Mouse (Mus musculus) C2C12 (cell line): Measurements from ENCODE around the gene Slc12a7.

Experiments used
- CEBPB ChIP-seq: IDR thresholded peaks from one replicate; pipeline ENCODE4 v1.6.1; 2011; ENCODE audit warnings: low read depth, mild to moderate bottlenecking, control low read depth, moderate library complexity
- CTCF ChIP-seq: IDR thresholded peaks from one replicate; pipeline ENCODE4 v1.5.1; 2011; ENCODE audit not compliant: control insufficient read depth, insufficient read depth, insufficient read length
- FOSL1 ChIP-seq: IDR thresholded peaks from one replicate; pipeline ENCODE4 v1.8.0; 2011; ENCODE audit warnings: mild to moderate bottlenecking, low read length; ENCODE audit not compliant: poor library complexity, insufficient read depth, severe bottlenecking
- MAX ChIP-seq: IDR thresholded peaks from one replicate; pipeline ENCODE4 v1.6.1; 2011; ENCODE audit warnings: mild to moderate bottlenecking, control low read depth
- MYOD1 ChIP-seq: IDR thresholded peaks from one replicate; pipeline ENCODE4 v1.6.1; 2011; ENCODE audit warnings: low read depth; ENCODE audit not compliant: control insufficient read depth, insufficient read length
- MYOG ChIP-seq: IDR thresholded peaks from one replicate; pipeline ENCODE4 v1.6.1; 2011; ENCODE audit not compliant: control insufficient read depth, insufficient read length; ENCODE audit errors: extremely low read depth
- USF1 ChIP-seq: IDR thresholded peaks from one replicate; pipeline ENCODE4 v1.6.1; 2011; ENCODE audit warnings: low read depth, mild to moderate bottlenecking, control low read depth, moderate library complexity

DNA sequence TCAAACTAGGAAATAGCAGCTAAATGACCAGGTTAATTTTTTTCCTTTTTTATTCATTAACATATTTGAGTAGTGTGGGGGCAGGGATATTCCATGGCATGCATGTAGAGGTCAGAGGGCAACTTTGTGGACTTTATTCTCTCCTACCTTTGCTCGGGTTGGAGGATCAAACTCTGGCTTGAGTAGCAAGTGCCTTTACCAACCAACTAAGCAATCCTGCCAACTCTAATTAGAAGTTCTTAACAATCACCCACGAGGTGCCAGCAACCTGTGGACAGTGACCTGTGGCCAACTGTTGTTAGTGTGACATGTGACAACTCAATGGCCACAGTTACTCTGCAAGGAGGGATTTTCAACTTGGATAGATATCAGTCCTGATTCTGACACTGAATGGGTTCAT lies 24.0 kb downstream of the Slc12a7 start:
- TF ChIP-seq MYOD1: no peak
- TF ChIP-seq CTCF: no peak
- no peak for TF ChIP-seq MYOG
- no peak for TF ChIP-seq USF1
- TF ChIP-seq MAX: no peak
- TF ChIP-seq CEBPB: no peak
- no peak for TF ChIP-seq FOSL1
